Mouse (Mus musculus) gastrocnemius, postnatal 36 days (tissue): Measurements from ENCODE around the gene Cdca5. TPM values are rescaled to one million over a fixed set of nuclear protein-coding genes. Genes with fewer than 3 reads are reported as not detected.
A peak's percentile ranks its signal among the peaks of the same experiment; 100 is the strongest.
"Not testable (repeated sequence)": the region's sequence is repeated elsewhere in the genome, so short reads cannot be mapped to it uniquely, and the experiment has no call there.

ENCODE experiments used
- DNase-seq, 2 experiments: peaks; one replicate each; pipeline ENCODE4 v3.0.0; 2022
- intact Hi-C: fragments of 180-260 bp; cut with DNase I; formaldehyde crosslinking; loops from one replicate; pipeline ENCODE4 v1.15.1; 2025
- microRNA-seq, 2 experiments: library from miRNA; unstranded; fragments of <30 nt; microRNA quantifications; one replicate each; pipeline ENCODE4 v1.2.0; 2021
- total RNA-seq, 2 experiments: library from RNA; stranded (reverse); gene quantifications; 2 replicates each; pipeline ENCODE4 v1.2.3; 2021

Cdca5 gene
- total RNA-seq, 2 experiments from 2014 or later: 0.28 TPM; not detected in 1

- DNase-seq: peak in 1 of 2 experiments; percentile 0
- intact Hi-C loops: no loop called here
These were observed 47.5 kb downstream of the Cdca5 start for GRCm38 (mm10) chr19:6132171-6132827.

DNA sequence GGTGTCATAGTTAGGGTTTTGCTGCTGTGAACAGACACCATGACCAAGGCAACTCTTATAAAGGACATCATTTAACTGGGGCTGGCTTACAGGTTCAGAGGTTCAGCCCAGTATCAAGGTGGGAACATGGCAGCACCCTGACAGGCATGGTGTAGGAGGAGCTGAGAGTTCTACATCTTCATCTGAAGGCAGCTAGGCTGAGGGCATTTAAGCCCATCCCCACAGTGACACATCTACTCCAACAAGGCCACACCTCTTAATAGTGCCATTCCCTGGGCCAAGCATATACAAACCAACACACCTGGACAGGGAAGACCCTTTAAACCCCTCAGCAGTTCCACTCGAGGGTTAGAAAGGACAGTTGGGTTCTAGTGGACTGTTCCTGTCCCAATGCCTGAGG lies 48.4 kb downstream of the Cdca5 start:
- DNase-seq, intact Hi-C loops: not testable (repeated sequence)

DNA sequence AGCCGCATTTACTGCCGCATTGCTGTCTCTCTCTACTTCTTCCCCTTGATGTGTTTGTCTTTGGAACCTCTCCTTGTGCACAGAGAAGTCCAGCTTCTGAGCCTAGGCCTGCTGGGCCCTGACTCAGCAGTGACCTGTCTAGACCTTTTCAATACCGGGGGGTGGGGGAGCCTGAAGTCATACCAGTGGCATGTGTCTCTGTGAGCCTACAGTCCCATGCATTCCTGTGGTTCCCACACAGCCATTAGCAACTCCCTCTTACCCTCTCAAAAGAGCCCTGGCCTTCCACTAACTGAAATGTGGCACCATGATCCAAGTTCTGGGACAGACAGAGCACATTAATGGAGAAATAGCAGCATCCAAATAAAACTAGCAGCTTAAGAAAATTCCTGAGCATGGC lies 51.6 kb downstream of the Cdca5 start:
- no peak for DNase-seq
- intact Hi-C loops: loop anchor here (5.0 kb wide), 1 partner anchor 171 kb away; the partner anchor contains the start of gene Cdc42bpg

GRCm38 (mm10) chr19:6139701-6140100 lies 54.9 kb downstream of the Cdca5 start:
- intact Hi-C loops: loop anchor here (5.0 kb wide), 2 partner anchors 93 to 168 kb away; partner anchors contain the start of gene Cdc42bpg
- DNase-seq: no peak

- intact Hi-C loops: loop anchor here (5.0 kb wide), 1 partner anchor 92 kb away; no protein-coding TSS in a partner anchor
- DNase-seq: no peak
These were observed 55.5 kb downstream of the Cdca5 start for GRCm38 (mm10) chr19:6140374-6140677.

GRCm38 (mm10) chr19:6140678-6141393 lies 56.1 kb downstream of the Cdca5 start, which contains the start of gene Batf2:
Batf2 (plus strand) TSS chr19:6140983.
- intact Hi-C loops: loop anchor here (5.0 kb wide), 1 partner anchor 91 kb away; no protein-coding TSS in a partner anchor
- peak; percentile 85 to 89 for DNase-seq

DNA sequence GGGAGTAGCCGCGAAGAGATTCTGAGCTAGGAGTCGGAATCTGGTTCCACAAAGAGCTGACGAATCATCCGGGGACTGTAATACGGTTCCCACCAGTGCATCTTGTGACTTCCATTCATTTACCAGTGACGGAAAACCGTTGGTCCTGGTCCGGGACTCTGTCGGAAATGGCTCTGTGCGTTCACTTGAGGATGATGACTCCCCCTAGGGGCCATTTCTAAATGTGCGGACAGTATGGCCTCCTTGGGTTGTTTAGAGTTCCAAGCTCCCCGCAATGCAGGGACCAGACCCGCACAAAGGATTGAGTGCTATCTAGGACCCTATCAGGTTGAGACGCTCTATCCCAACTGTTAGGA lies 56.6 kb downstream of the Cdca5 start, which contains the start of gene Arl2:
TSS of gene Arl2 (minus strand) at position 155 of the 356 bp plus-strand sequence.
- intact Hi-C loops: loop anchor here (5.0 kb wide), 1 partner anchor 91 kb away; no protein-coding TSS in a partner anchor
- peak in 1 of 2 experiments; percentile 63 for DNase-seq

Small RNAs within 50 kb of the gene (microRNA-seq; reads per million reads assigned to microRNA genes)
- gene Mir6988: 0 to 0.72 reads per million in 2 experiments

Other genes starting within 250 kb of the Cdca5 start
- gene Frmd8, start 209.7 kb upstream of the Cdca5 start, total RNA-seq: 1 to 10 TPM; 4.5 to 5.0 TPM
- gene Slc25a45, start 207.2 kb upstream of the Cdca5 start, total RNA-seq: 1 to 10 TPM in 1 of 2 experiments, under 1 TPM in 1; 0.99 to 1.0 TPM
- under 1 TPM in 1 of 2 experiments, not detected in 1; 0.20 TPM for gene Tigd3, start 190.8 kb upstream of the Cdca5 start, total RNA-seq
- gene Dpf2, start 172.0 kb upstream of the Cdca5 start, total RNA-seq: 10 to 100 TPM; 75.1 to 81.4 TPM
- 10 to 100 TPM; 10.1 to 12.4 TPM for gene Cdc42ep2, start 160.2 kb upstream of the Cdca5 start, total RNA-seq
- gene Pola2, start 120.8 kb upstream of the Cdca5 start, total RNA-seq: 10 to 100 TPM in 1 of 2 experiments, 1 to 10 TPM in 1; 8.6 to 11.6 TPM
- gene Slc22a20, start 98.8 kb upstream of the Cdca5 start, total RNA-seq: not detected
- 10 to 100 TPM; 82.6 to 95.2 TPM for gene Capn1, start 69.1 kb upstream of the Cdca5 start, total RNA-seq
- gene Syvn1, start 38.4 kb upstream of the Cdca5 start, total RNA-seq: 10 to 100 TPM; 14.4 to 15.8 TPM
- 10 to 100 TPM; 25.8 TPM for gene Mrpl49, start 27.2 kb upstream of the Cdca5 start, total RNA-seq
- gene Fau, start 27.1 kb upstream of the Cdca5 start, total RNA-seq: 100 to 1,000 TPM; 333 to 400 TPM
- 1 to 10 TPM; 7.6 to 9.0 TPM for gene Znhit2, start 23.8 kb upstream of the Cdca5 start, total RNA-seq
- 1 to 10 TPM; 4.9 to 5.1 TPM for gene Tm7sf2, start 16.6 kb upstream of the Cdca5 start, total RNA-seq
- 10 to 100 TPM; 15.7 to 19.3 TPM for gene Vps51, start 7.8 kb upstream of the Cdca5 start, total RNA-seq
- gene Tmem262, start 5.0 kb upstream of the Cdca5 start, total RNA-seq: not detected
- not detected for gene Gm28374, start 2.7 kb upstream of the Cdca5 start, total RNA-seq
- 10 to 100 TPM; 10.2 to 10.3 TPM for gene Zfpl1, start within 50 bp of the Cdca5 start, total RNA-seq
- gene AC131692.1, start 9.4 kb downstream of the Cdca5 start, total RNA-seq: not detected
- not detected for gene Naaladl1, start 20.8 kb downstream of the Cdca5 start, total RNA-seq
- 1 to 10 TPM; 8.7 to 9.8 TPM for gene Sac3d1, start 33.7 kb downstream of the Cdca5 start, total RNA-seq
- 10 to 100 TPM in 1 of 2 experiments, 1 to 10 TPM in 1; 8.6 to 10.6 TPM for gene Snx15, start 43.3 kb downstream of the Cdca5 start, total RNA-seq
- gene Batf2, start 56.0 kb downstream of the Cdca5 start, total RNA-seq: under 1 TPM; 0.17 to 0.26 TPM
- 10 to 100 TPM; 51.8 to 62.6 TPM for gene Arl2, start 56.6 kb downstream of the Cdca5 start, total RNA-seq
- not detected for gene Majin, start 99.4 kb downstream of the Cdca5 start, total RNA-seq
- gene Gpha2, start 141.4 kb downstream of the Cdca5 start, total RNA-seq: not detected
- gene Ppp2r5b, start 150.9 kb downstream of the Cdca5 start, total RNA-seq: 10 to 100 TPM; 32.2 to 34.6 TPM
- 10 to 100 TPM; 16.5 to 18.0 TPM for gene Atg2a, start 156.7 kb downstream of the Cdca5 start, total RNA-seq
- gene Ehd1, start 191.7 kb downstream of the Cdca5 start, total RNA-seq: 10 to 100 TPM; 23.5 to 36.0 TPM
- gene Cdc42bpg, start 221.5 kb downstream of the Cdca5 start, total RNA-seq: 1 to 10 TPM; 4.3 to 5.2 TPM
- 1 to 10 TPM; 6.2 to 7.0 TPM for gene Men1, start 250.0 kb downstream of the Cdca5 start, total RNA-seq